Comparison of ENCODE assay signal across 26 mouse cellular contexts in the genomic region with DNA sequence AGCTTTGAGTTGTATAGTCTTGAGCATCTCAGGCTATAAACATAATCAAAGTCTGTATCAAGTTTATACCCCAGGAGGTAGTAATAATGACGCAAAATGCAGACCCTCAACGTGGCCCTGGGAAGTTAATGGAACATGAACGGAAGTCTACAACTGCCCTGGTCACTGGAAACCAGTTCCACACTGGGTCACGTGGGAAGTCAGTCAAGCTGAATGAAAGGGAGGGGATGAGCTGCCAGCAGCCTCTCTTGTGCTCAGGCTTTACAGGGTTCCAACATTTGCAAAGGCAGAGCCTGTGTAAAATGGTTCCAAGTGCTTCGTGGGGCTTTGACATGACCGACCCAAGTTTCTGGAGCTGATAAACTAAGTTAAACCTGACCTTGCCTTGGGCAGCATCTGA.
DNase-seq lines count a peak whose midpoint lies in the region; ATAC-seq and TF ChIP-seq lines count a peak whose summit lies in the region.
"Had no signal": no experiment of that assay in that cellular context is flagged by ENCODE, and none has a peak within 500 bp of the region (broad histone marks: within the 10 kb centered on the region; RNA-seq: fewer than 3 reads in every experiment).

No protein-coding gene starts in this region.

- no peak overlapping the region for H3K27ac ChIP-seq in forebrain, postnatal 0 days (ENCODE audit: low read depth, low read length)
- no peak overlapping the region for H3K27ac ChIP-seq in forebrain, embryonic 13.5 days
- H3K27ac ChIP-seq in kidney, postnatal 0 days = no peak overlapping the region
- H3K27ac ChIP-seq: embryonic facial prominence, embryonic 13.5 days; heart, embryonic 10.5 days; hindbrain, embryonic 13.5 days; limb, embryonic 15.5 days; liver, embryonic 13.5 days; midbrain, embryonic 15.5 days; stomach, postnatal 0 days had no signal

- no peaks in the 10 kb centered on the region for H3K36me3 ChIP-seq in forebrain, postnatal 0 days (ENCODE audit: insufficient read depth)
- H3K36me3 ChIP-seq in forebrain, embryonic 13.5 days (ENCODE audit: poor library complexity, severe bottlenecking) = no peaks in the 10 kb centered on the region
- no peaks in the 10 kb centered on the region for H3K36me3 ChIP-seq in kidney, postnatal 0 days (ENCODE audit: insufficient read depth, low read length)
- H3K36me3 ChIP-seq: embryonic facial prominence, embryonic 13.5 days; heart, embryonic 10.5 days; hindbrain, embryonic 13.5 days; limb, embryonic 15.5 days; liver, embryonic 13.5 days; midbrain, embryonic 15.5 days had no signal

- peak; percentile 7 for DNase-seq in forebrain, postnatal 0 days
- peak; percentile 32 for DNase-seq in kidney, postnatal 0 days (ENCODE audit: low spot score)
- no peak for DNase-seq in kidney, adult 8-10 months
- DNase-seq in retina, postnatal 1 day = peak; percentile 35
- no peak for DNase-seq in retina, embryonic 14.5 days (ENCODE audit: low spot score)
- DNase-seq in frontal cortex, adult 2 months (ENCODE audit: extremely low spot score in 1 of 2, low spot score in 1 of 2) = no peak
- DNase-seq: adrenal gland, postnatal 25 days; B cell, adult 2 months; cerebellum, adult 8-10 months; embryo, embryonic 11 days; heart, postnatal 36 days; kidney, adult 18-20 months; liver, embryonic 13.5 days; lung, adult 18-20 months; lung, postnatal 14 days; right cerebral cortex, postnatal 4 days; thymus, adult 18-20 months; thymus, postnatal 25 days had no signal

- H3K27me3 ChIP-seq in forebrain, postnatal 0 days (ENCODE audit: insufficient read depth, low read length) = no peaks in the 10 kb centered on the region
- H3K27me3 ChIP-seq in forebrain, embryonic 13.5 days = no peaks in the 10 kb centered on the region
- no peaks in the 10 kb centered on the region for H3K27me3 ChIP-seq in kidney, postnatal 0 days (ENCODE audit: insufficient read depth, low read length)
- H3K27me3 ChIP-seq: embryonic facial prominence, embryonic 13.5 days; hindbrain, embryonic 13.5 days; limb, embryonic 15.5 days; liver, embryonic 13.5 days; midbrain, embryonic 15.5 days had no signal

- 48% methylated on average over 6 of the region's 6 CpGs for WGBS in forebrain, postnatal 0 days
- 63% methylated on average over 6 of the region's 6 CpGs for WGBS in forebrain, embryonic 13.5 days
- WGBS in kidney, postnatal 0 days = 31% methylated on average over 6 of the region's 6 CpGs

- no peaks in the 10 kb centered on the region for H3K9me3 ChIP-seq in forebrain, postnatal 0 days (ENCODE audit: low read length)
- no peaks in the 10 kb centered on the region for H3K9me3 ChIP-seq in forebrain, embryonic 13.5 days (replicated peaks)
- no peaks in the 10 kb centered on the region for H3K9me3 ChIP-seq in kidney, postnatal 0 days (replicated peaks; ENCODE audit: low read length)
- H3K9me3 ChIP-seq: embryonic facial prominence, embryonic 13.5 days; heart, embryonic 10.5 days; hindbrain, embryonic 13.5 days; limb, embryonic 15.5 days; liver, embryonic 13.5 days; midbrain, embryonic 15.5 days had no signal

- no peak overlapping the region for H3K4me2 ChIP-seq in forebrain, postnatal 0 days (ENCODE audit: low read depth)
- H3K4me2 ChIP-seq in forebrain, embryonic 13.5 days = no peak overlapping the region
- H3K4me2 ChIP-seq in kidney, postnatal 0 days (ENCODE audit: low read length) = no peak overlapping the region
- H3K4me2 ChIP-seq: embryonic facial prominence, embryonic 13.5 days; hindbrain, embryonic 13.5 days; limb, embryonic 15.5 days; liver, embryonic 13.5 days; midbrain, embryonic 15.5 days had no signal

- H3K4me1 ChIP-seq in forebrain, postnatal 0 days (ENCODE audit: insufficient read depth) = no peaks in the 10 kb centered on the region
- 0 out of 2 replicates have a peak, but pooled peaks cover 6% of the 10 kb centered on the region for H3K4me1 ChIP-seq in forebrain, embryonic 13.5 days
- H3K4me1 ChIP-seq in kidney, postnatal 0 days (replicated peaks; ENCODE audit: insufficient read depth, low read length) = no peaks in the 10 kb centered on the region
- H3K4me1 ChIP-seq: heart, embryonic 10.5 days; hindbrain, embryonic 13.5 days; limb, embryonic 15.5 days; liver, embryonic 13.5 days; midbrain, embryonic 15.5 days had no signal

- no peak for TF ChIP-seq CTCF in forebrain, postnatal 0 days (IDR thresholded peaks at IDR 0.05; ENCODE audit: low read depth)
- TF ChIP-seq CTCF in kidney, postnatal 0 days (IDR thresholded peaks at IDR 0.05; ENCODE audit: low read depth) = no peak

- no peak overlapping the region for H3K9ac ChIP-seq in forebrain, postnatal 0 days
- H3K9ac ChIP-seq in forebrain, embryonic 13.5 days = no peak overlapping the region
- H3K9ac ChIP-seq in kidney, postnatal 0 days (ENCODE audit: low read depth, low read length) = no peak overlapping the region
- H3K9ac ChIP-seq: embryonic facial prominence, embryonic 13.5 days; hindbrain, embryonic 13.5 days; limb, embryonic 15.5 days; liver, embryonic 13.5 days; midbrain, embryonic 15.5 days had no signal

- H3K4me3 ChIP-seq in forebrain, postnatal 0 days (ENCODE audit: low read depth, low read length) = no peak overlapping the region
- H3K4me3 ChIP-seq in forebrain, embryonic 13.5 days = no peak overlapping the region
- H3K4me3 ChIP-seq in kidney, postnatal 0 days (replicated peaks; ENCODE audit: low read depth, low read length) = no peak overlapping the region
- H3K4me3 ChIP-seq: embryonic facial prominence, embryonic 13.5 days; erythroblast, embryonic 14.5 days; heart, embryonic 10.5 days; hindbrain, embryonic 13.5 days; limb, embryonic 15.5 days; liver, embryonic 13.5 days; midbrain, embryonic 15.5 days had no signal

- no peak; the same call in 1 of the 2 replicates for ATAC-seq in forebrain, postnatal 0 days
- ATAC-seq in forebrain, embryonic 13.5 days = no peak
- ATAC-seq in kidney, postnatal 0 days (replicated peaks; ENCODE audit: low FRiP score, low read depth) = no peak
- ATAC-seq: midbrain, embryonic 15.5 days had no signal

Comparison
In these comparisons a context has a peak if more than half of its experiments do, and no peak if none do; other contexts are left out.
1. DNase-seq: peak in forebrain, postnatal 0 days (single experiment), kidney, postnatal 0 days (single experiment) and retina, postnatal 1 day (single experiment); none in kidney, adult 8-10 months (0 of 2), retina, embryonic 14.5 days (single experiment) and frontal cortex, adult 2 months (0 of 2).